Mouse (Mus musculus): ENCODE data around the gene Arhgef3. TPM values are rescaled to one million over a fixed set of nuclear protein-coding genes. Genes with fewer than 3 reads are reported as not detected.
A peak's percentile ranks its signal among the peaks of the same experiment; 100 is the strongest.

The Arhgef3 gene
- polyA plus RNA-seq, 1 experiment, result 8.4 TPM

DNA sequence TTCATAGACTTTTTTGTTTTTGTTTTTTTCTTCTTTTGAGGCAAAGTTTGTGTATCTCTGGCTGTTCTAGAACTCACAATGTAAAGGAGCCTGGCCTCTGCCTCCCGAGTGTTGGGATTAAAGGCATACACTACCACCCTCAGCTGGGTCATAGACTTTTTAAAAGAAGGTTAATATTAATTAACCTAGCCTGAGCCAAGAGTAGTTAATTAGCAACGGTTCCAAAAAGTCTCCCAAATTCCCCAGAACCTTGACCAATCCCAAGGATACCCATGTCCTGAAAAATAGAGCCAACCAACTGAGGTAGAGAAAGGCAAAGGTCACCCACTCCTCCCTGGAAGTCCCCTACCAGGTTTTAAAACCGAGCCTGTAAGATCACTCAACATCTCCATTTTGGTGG is 306.1 kb downstream of the Arhgef3 start:
- no peak for DNase-seq (ENCODE audit: low read depth, low spot score)
- 75% methylated on average over 3 of the region's 3 CpGs for WGBS

DNA sequence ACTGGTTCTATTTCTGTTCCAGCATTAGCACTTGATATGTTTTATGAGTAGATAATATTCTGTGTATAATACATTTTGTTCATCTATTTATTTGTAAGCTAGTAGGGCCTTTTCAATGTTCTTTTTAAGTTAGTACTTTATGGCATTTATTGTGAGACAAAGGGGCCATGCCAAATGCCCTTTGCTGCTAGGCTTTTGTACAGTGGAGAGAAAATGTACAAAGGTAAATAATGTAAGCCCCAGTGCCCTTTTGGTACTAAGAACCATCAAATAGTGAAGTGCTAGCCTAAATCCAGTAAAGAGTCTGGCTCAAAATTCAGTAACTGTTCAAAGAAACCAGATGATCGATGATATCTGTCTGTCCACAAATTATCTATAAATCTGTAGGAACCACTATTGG is 307.6 kb downstream of the Arhgef3 start:
- whole genome bisulfite sequencing, result 98% methylated on average over 1 of the region's 1 CpGs
- no peak for DNase-seq (ENCODE audit: low read depth, low spot score)

DNA sequence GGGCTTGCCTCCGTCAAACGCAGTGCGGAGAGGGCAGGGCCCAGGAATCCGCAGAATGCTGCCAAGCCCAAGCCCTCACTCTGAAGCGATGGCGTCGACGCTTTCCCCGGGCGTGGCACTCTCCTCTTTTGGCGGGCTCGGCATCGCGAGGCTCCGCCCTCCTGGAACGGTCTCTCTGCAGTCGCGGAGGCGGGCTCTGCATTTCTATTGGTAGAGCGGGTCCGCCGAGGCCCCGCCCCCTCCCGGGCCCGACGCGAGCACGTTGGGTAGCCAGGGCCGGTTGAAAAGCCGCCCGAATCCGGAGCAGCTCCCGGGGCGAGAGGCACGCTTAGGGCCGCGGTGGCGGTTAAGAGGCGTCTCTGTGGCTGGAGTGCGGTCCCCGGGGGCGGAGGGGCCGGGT is 313.9 kb downstream of the Arhgef3 start, which contains the start of gene Fam208a:
TSS of gene Fam208a (plus strand) at position 262 of the 400 bp plus-strand sequence.
- DNase-seq (ENCODE audit: low read depth, low spot score), result peak; percentile 64
- 2% methylated on average over 43 of the region's 43 CpGs for WGBS

DNA sequence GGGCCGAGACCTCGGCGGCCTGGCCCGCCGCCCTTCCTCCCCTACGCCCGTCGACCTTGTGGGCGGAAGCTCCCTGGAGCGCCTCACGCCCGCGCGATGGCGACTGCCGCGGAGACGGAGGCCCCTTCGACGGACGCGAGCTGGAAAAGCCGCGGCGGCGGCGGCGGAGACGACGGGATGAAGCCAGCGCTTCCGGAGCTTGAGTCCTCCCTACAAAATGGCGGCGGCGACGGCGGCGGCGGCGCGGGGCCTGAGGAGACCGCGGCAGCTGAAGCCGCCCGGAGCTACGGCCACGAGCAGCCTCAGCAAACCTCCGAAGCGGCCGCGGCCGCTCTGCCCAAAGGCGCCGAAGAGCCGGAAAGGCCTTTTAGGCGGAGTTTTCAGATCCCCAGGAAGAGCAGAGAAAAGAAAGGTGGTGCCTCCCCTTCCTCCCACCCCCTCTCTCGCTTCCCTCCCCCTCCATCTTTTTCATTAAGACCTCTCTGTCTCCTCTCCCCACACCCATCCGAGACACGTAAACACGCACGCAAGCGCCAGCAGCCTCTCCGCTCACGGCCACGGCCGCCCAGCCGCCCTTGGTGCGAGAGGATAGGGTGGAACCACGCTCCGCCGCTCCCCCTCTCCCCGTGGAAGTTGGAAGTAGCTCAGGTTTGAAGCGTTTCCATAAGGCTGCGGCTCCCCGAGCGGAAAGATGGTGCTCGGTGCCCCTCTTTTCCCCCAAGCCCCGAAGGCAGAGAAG is 314.4 kb downstream of the Arhgef3 start:
- DNase-seq (ENCODE audit: low read depth, low spot score), result peak; percentile 39
- under 1% methylated on average over 77 of the region's 78 CpGs for WGBS

DNA sequence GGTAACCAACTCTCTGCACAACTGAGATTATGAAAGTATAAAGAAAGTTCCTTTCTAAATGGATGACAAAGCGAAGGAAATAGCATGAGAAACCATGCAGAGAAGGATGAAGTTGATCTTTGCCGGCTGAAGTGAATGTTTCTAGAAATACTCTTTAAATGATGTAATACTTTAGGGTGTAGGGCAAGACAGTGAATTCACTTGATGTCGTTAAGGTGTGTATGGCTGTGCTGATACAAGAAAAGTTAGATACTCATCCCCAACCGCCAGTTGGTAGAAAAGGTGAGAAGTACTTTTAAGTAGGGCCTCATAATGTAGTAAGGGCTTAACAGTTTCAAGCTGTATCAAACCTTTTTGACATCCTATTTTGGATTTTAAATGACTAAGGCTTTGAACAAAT is 315.6 kb downstream of the Arhgef3 start:
- WGBS, result 89% methylated on average over 4 of the region's 4 CpGs
- no peak for DNase-seq (ENCODE audit: low read depth, low spot score)

DNA sequence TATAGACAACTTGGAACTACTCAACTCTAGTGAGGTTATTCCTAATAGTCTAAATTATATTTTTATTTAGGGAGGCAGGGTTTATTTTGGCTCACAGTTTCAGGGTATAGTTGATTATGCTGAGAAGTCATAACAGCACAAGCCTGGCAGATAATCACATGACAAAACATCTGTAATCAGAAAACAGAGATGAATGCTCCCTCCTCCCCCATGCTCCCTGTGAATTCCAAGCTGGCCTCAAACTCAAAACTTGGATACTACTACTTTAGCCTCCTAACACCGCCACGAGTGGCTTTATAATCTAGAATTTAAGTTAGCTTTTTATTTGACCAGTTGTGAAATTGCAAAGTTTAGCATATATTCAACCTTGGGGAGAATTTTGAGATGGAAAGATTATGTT is 317.4 kb downstream of the Arhgef3 start:
- no peak for DNase-seq (ENCODE audit: low read depth, low spot score)
- WGBS, result 98% methylated on average over 2 of the region's 2 CpGs

DNA sequence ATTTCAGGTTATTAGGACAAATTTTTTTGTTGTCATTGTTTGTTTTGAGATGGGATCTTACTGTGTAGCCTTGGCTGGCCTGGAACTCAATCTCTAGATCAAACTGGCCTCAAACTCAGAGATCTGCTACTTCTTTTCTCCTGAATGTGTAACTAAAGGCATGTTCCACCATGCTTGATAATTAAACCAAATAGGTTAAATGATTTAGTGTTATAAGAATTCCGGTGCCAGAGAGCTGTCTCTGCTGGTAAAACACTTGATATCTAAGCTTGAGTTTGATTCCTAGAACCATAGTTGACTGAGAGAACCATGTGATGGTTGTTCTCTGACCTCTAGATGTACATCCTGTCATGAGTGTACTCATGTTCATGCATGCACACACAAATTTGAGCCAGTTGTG is 321.4 kb downstream of the Arhgef3 start:
- WGBS, result 100% methylated on average over 1 of the region's 1 CpGs
- DNase-seq (ENCODE audit: low read depth, low spot score), result no peak

DNA sequence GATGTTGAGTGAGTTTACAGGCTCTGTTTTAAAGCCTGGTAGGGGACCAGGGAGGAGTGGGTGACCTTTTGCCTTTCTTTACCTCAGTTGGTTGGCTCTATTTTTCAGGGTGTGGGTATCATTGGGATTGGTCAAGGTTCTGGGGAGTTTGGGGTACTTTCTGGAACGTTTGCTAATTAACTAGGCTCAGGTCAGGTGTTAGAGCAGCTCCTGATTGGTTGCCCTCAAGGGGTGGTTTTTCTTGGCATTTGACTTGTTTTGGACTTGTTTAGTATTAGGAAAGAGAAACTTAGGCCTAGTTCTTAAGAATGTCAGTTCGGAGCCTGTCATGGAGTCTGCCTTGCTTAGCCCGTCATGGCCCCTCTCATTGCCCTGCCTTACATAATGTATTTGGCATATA is 322.1 kb downstream of the Arhgef3 start:
- 75% methylated on average over 3 of the region's 3 CpGs for WGBS
- DNase-seq (ENCODE audit: low read depth, low spot score), result no peak

DNA sequence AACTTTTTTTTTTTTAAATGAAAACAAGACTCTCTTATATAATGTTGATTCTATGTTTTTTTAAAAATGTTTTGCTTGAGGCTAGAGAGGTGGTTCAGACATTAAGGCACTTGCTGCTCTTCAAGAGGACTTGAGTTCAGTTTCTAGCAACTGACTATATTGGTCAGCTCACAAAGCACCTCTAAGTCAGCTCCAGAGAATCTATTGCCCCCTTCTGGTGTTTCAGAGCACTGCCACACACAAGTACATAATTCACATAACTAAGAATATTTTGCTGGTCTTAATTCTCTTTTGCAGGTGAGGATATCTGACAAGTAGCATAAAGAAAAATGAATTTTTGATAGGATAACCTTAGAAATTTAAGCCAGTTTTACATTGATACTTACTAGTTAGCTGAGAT is 326.2 kb downstream of the Arhgef3 start:
- no peak for DNase-seq (ENCODE audit: low read depth, low spot score)

DNA sequence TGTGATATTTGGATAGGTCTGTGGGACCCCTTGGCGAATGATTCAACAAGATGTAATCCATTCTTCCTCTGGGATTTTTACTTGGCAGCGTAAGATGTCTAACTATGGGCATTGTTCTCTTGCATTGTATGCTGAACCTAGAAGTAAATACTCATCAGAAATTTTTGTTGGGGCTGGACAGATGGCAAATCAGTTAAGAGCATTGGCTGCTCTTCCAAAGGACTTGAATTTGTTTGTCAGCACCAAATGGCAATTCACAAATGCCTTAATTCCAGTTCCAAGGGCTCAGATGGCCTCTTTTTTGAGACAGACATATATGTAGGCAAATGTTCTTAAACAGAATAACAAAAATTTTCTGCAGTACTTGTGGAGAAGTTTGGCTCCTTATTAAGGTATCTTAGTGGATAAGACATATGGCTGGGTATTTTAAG is 330.2 kb downstream of the Arhgef3 start:
- 90% methylated on average over 2 of the region's 2 CpGs for WGBS
- no peak for DNase-seq (ENCODE audit: low read depth, low spot score)

DNA sequence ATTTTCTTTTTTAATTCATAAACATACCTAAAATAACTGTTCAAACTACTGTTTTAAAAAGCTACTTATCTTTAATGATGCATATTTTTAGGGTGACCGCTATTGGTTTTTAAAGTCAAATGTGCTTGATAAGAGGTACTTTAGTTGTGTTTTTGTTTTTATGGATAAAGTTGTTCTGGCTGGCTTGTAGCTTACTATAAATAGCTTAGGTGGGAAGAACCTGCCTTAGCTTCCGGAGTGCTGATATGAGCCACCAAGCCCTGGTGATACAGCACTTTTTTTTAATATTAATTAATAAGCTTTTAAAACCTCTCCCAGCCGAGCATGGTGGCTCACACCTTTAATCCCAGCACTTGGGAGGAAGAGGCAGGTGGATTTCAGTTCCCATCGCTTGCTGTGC is 332.3 kb downstream of the Arhgef3 start:
- no peak for DNase-seq (ENCODE audit: low read depth, low spot score)
- 86% methylated on average over 4 of the region's 4 CpGs for WGBS

Other genes starting within 250 kb of the Arhgef3 start
- not detected in 2 replicates for gene Asb14, start 220.3 kb upstream of the Arhgef3 start, polyA plus RNA-seq (2012; rRNA removed)
- gene Appl1, start 143.7 kb upstream of the Arhgef3 start, polyA plus RNA-seq (2012; rRNA removed), result 2.9 and 3.6 TPM in 2 replicates
- gene Hesx1, start 120.5 kb upstream of the Arhgef3 start, polyA plus RNA-seq (2012; rRNA removed), result not detected in 2 replicates
- 0.98 and 1.8 TPM in 2 replicates for gene Il17rd, start 76.0 kb upstream of the Arhgef3 start, polyA plus RNA-seq (2012; rRNA removed)

Measured in large intestine, adult 2 months (tissue).